Mouse (Mus musculus) stomach, postnatal 0 days (tissue): ENCODE data around the gene Cenpe. TPM values are rescaled to one million over a fixed set of nuclear protein-coding genes. Genes with fewer than 3 reads are reported as not detected.
A peak's percentile ranks its signal among the peaks of the same experiment; 100 is the strongest.
"Not testable (repeated sequence)": the region's sequence is repeated elsewhere in the genome, so short reads cannot be mapped to it uniquely, and the experiment has no call there.

Experiments
- ATAC-seq: fragments of 200-750 bp; cut with Nextera tagmentation; 2 replicates; pipeline ENCODE4 v1.8.0; 2017; ENCODE audit not compliant: low FRiP score, low TSS enrichment
- DNase-seq: peaks from one replicate; pipeline ENCODE4 v3.0.0-alpha.2; 2016; ENCODE audit warnings: low spot score
- H3K27ac ChIP-seq: fragments of 300-500 bp; sonication (generic); replicated peaks from 2 replicates; pipeline ENCODE4 v1.5.1; 2014; ENCODE audit warnings: mild to moderate bottlenecking, control low read depth
- H3K27me3 ChIP-seq: fragments of 300-500 bp; sonication (generic); 2 replicates; pipeline ENCODE4 v1.6.1; 2014; ENCODE audit warnings: low read length; ENCODE audit not compliant: control insufficient read depth, insufficient read depth
- H3K36me3 ChIP-seq: fragments of 300-500 bp; sonication (generic); 2 replicates; pipeline ENCODE4 v1.6.1; 2014; ENCODE audit warnings: low read length, mixed read lengths; ENCODE audit not compliant: control insufficient read depth, insufficient read depth
- H3K4me1 ChIP-seq: fragments of 300-500 bp; sonication (generic); replicated peaks from 2 replicates; pipeline ENCODE4 v1.6.1; 2014; ENCODE audit warnings: antibody characterized with exemption; ENCODE audit not compliant: control insufficient read depth, insufficient read depth
- H3K4me2 ChIP-seq: fragments of 300-500 bp; sonication (generic); replicated peaks from 2 replicates; pipeline ENCODE4 v1.6.1; 2014; ENCODE audit warnings: low read depth, mild to moderate bottlenecking, control low read depth, moderate library complexity
- H3K4me3 ChIP-seq: fragments of 300-500 bp; sonication (generic); 2 replicates; pipeline ENCODE4 v1.5.1; 2014; ENCODE audit warnings: low read depth, low read length, control low read depth
- H3K9ac ChIP-seq: fragments of 300-500 bp; sonication (generic); 2 replicates; pipeline ENCODE4 v1.6.1; 2014; ENCODE audit warnings: mild to moderate bottlenecking, low read length, control low read depth, mixed read lengths
- H3K9me3 ChIP-seq: fragments of 300-500 bp; sonication (generic); 2 replicates; pipeline ENCODE4 v1.6.1; 2016; ENCODE audit warnings: low read length; ENCODE audit not compliant: control insufficient read depth
- CTCF ChIP-seq: IDR thresholded peaks from 2 replicates; pipeline ENCODE4 v1.5.1; 2016; ENCODE audit warnings: antibody characterized with exemption, low read depth, mild to moderate bottlenecking, moderate library complexity
- EP300 ChIP-seq: optimal IDR thresholded peaks from 2 replicates; pipeline ENCODE3; 2016; ENCODE audit warnings: antibody characterized with exemption
- WGBS: fragments of 180-500 bp; shearing (Covaris S2); extraction: QIAGEN DNeasy Blood & Tissue Kit; methylation state at CpG from one replicate; pipeline ENCODE4 v1.1.7; 2014; 5-methylcytosine and 5-hydroxymethylcytosine counted together
- polyA plus RNA-seq: library from polyadenylated mRNA; unstranded; fragments of >200 nt; fragmentation: Nextera tagmentation; extraction: Ambion mirVana; gene quantifications from 2 replicates; pipeline ENCODE4 v1.2.1, GENCODE M21; 2015

The Cenpe gene
- polyA plus RNA-seq: 3.9 and 4.8 TPM in 2 replicates

DNA sequence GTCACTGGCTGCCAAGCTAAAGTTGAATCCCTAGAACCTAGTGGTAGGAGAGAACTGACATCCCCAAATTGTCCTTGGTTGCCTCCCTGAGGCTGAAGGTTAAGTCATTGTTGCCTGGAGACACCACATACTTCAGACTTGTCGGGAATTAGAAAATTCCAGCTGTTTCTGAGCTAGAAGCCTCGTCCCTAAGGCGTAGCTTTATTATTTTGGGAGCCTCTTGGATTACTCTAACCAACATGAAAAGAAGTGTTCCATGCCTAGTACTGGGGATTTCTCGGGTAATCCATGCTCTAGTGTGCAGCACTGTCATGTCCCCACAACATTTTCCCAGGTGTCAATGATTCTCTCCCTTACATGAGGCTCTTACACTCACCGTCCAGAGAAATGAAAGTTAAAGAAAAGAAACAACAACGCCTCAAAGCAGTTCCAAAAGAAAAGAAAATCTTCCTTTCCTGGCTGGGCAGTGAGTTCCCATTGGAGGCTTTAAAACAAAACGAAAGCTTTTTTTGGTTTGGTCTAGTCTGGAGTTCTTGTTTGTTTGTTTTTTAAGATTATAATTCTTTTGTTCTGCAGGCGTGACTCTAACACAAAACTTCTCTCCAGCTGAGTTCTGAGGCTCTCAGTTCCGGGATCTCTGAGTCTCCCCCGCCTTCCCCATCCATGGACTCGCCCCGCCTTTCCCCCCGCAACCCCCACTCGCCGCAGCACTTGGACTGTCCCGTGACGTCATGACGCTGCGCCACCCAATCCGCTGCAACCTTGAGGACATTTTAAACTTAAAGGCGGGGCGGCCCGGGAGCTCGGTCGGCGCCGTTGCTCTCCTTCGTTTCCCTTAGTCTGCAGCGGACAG lies at the start of gene Cenpe:
Gene Cenpe, plus strand, starts transcription at position 733 of the 853 bp plus-strand sequence.
- Histone ChIP-seq H3K9ac (peak within 1 kb of the TSS; percentile 64), H3K36me3 (peaks cover 3% of the 10 kb centered on the region; the same call in 1 of the 2 replicates), H3K4me1 (peaks cover 3% of the 10 kb centered on the region; the same call in 1 of the 2 replicates), H3K9me3 (no peaks in the 10 kb centered on the region), H3K27me3 (no peaks in the 10 kb centered on the region), H3K27ac (peak within 1 kb of the TSS; percentile 71), H3K4me3 (peak within 1 kb of the TSS; percentile 88), H3K4me2 (peak within 1 kb of the TSS; percentile 88)
- peak; percentile 95 for DNase-seq
- WGBS: 3% methylated on average over 28 of the region's 29 CpGs
- TF ChIP-seq CTCF: peak; percentile 31
- TF ChIP-seq EP300: no peak
- ATAC-seq: peak; percentile 94

DNA sequence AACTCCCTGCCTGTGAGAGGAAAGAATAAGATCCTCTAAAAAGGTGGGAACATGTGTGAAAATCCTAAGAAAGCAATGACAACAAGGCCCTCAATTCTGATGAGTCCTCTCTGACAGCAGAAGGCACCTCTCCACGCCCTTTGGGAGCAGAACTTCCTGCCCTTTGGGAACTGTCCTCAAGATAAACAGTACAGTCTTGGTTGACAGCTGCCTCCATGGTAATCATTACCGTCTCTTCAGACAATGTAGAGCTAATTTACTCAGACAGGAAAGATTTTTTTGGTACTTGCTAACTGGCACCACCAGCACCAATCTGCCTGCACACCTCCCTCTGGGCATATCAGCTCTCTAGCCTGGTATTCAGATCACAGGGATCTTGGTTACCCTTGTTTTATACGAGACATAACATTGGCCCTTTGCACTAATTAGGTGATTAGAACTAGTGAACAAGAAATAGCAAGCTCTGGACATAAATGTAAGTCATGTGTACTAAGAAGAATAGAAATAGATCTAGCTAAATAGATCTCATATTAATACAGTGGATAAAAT lies 40.4 kb upstream of the Cenpe start:
- Histone ChIP-seq H3K27me3 (no peaks in the 10 kb centered on the region), H3K36me3 (no peaks in the 10 kb centered on the region), H3K4me1 (no peaks in the 10 kb centered on the region), H3K9ac (no peak overlapping the region), H3K4me3 (no peak overlapping the region), H3K9me3 (no peaks in the 10 kb centered on the region), H3K27ac (no peak overlapping the region), H3K4me2 (no peak overlapping the region)
- TF ChIP-seq EP300 (no peak), CTCF (no peak)
- DNase-seq (no peak), ATAC-seq (no peak)
- WGBS: 42% methylated on average over 3 of the region's 3 CpGs

DNA sequence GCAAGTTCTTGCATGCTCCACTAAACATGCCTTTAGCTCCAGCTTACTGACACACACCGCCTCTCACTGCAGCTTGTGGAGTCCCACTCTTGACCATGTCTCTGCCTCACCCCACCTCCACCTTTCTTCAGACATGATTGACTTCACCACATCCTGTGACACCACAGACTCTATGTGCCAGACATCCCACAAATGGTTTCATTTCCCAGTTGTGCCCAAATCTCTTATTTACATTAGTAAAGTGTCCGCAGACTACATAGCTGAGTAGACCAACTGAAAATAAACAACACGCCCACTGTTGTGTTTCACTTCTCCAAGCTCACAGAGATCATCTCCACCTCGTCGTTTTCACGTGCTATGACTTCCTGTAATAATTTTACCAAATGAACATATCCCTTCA lies 20.5 kb upstream of the Cenpe start:
- DNase-seq: no peak
- no peak for ATAC-seq
- no peaks in the 10 kb centered on the region for H3K36me3 ChIP-seq
- no peaks in the 10 kb centered on the region for H3K4me1 ChIP-seq
- H3K4me3 ChIP-seq: no peak overlapping the region
- H3K4me2 ChIP-seq: no peak overlapping the region
- TF ChIP-seq CTCF (no peak), EP300 (no peak)
- H3K9me3 ChIP-seq: no peaks in the 10 kb centered on the region
- WGBS: 74% methylated on average over 6 of the region's 6 CpGs
- no peaks in the 10 kb centered on the region for H3K27me3 ChIP-seq
- H3K9ac ChIP-seq: no peak overlapping the region
- no peak overlapping the region for H3K27ac ChIP-seq

DNA sequence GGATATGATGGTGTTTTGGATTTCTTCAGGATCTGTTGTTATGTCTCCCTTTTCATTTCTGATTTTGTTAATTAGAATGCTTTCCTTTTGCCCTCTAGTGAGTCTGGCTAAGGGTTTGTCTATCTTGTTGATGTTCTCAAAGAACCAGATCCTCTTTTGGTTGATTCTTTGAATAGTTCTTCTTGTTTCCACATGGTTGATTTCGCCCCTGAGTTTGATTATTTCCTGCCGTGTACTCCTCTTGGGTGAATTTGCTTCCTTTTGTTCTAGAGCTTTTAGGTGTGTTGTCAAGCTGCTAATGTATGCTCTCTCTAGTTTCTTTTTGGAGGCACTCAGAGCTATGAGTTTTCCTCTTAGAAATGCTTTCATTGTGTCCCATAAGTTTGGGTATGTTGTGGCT lies 14.3 kb upstream of the Cenpe start:
- H3K27ac ChIP-seq, ATAC-seq, H3K9me3 ChIP-seq, DNase-seq, H3K9ac ChIP-seq, H3K36me3 ChIP-seq, H3K4me2 ChIP-seq, H3K4me1 ChIP-seq, H3K27me3 ChIP-seq, H3K4me3 ChIP-seq: not testable (repeated sequence)
- 72% methylated on average over 2 of the region's 2 CpGs for WGBS

DNA sequence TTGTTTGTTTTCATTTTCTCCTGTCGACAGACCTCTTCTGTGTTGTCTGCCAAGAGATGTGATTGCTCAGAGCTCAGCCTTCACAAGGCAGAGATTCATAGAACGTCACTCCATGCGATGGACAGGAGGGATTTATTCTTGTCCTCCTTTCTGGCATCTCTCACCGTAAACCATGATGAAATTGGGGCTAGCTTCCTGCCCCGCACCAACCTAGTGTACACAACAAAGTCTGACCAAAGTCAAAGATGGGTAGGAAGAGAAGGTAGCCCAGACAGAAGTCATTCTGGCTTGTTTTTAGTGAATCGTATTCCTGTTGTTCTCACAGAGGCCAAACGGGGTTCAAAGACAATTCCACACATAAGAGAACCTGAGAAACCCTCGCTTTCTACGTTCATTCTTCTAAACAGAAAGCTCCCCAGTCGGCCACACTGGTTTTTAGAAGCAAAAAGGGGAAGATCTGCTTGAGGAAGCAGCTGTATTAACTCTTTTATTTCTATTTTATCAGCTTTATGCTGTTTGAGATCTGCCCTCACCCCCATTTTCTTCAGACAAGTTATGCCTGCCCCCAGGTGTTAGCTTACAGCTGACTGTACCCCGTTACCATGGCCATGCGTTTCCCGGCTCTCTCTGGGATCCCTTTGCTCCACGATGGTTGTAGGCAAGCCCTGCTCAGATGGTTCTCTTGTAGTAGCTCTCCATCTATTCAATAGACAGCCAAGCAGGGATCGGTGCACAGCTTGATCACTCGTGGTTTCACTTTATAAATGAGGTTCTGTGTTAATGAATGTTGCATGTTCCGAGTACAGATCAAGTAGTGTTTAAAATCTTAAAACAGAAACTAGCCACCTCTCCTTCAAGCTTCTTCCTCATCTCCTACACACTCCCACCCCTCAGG lies 11.7 kb upstream of the Cenpe start:
- WGBS: 82% methylated on average over 17 of the region's 17 CpGs

More for the DNA sequence above, 11.7 kb upstream of the Cenpe start:
- Histone ChIP-seq H3K4me2 (no peak overlapping the region), H3K9ac (no peak overlapping the region), H3K4me3 (no peak overlapping the region), H3K27me3 (no peaks in the 10 kb centered on the region), H3K4me1 (no peaks in the 10 kb centered on the region), H3K36me3 (no peaks in the 10 kb centered on the region), H3K27ac (no peak overlapping the region), H3K9me3 (no peaks in the 10 kb centered on the region)
- TF ChIP-seq CTCF (no peak), EP300 (no peak)
- no peak for DNase-seq
- ATAC-seq: no peak
